Mouse (Mus musculus): ENCODE measurements around the gene Sept1. TPM values are rescaled to one million over a fixed set of nuclear protein-coding genes. Genes with fewer than 3 reads are reported as not detected.
"Not testable (repeated sequence)": the region's sequence is repeated elsewhere in the genome, so short reads cannot be mapped to it uniquely, and the experiment has no call there.

The Sept1 gene
- polyA plus RNA-seq, 1 experiment from 2014 or later, result 15.8 TPM

DNA sequence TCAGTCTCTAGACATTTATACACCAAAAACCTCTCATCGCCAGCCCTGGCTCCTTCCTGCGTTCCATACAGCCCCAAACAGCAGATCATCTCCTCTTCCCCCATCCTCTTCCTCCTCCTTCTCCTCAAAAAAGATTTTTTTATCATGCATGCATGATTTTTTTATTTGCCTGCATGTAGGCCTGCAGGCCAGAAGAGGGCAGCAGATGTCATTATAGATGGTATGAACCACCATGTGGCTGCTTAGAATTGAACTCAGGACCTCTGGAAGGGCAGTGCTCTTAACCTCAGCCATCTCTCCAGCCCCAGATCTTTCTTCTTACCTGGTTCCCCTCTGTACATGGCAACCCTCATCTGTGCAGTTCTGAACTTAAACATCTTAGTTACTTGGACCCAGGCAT, 19.5 kb upstream of the Sept1 start:
- Histone ChIP-seq H3K27ac (replicated peaks) (no peak overlapping the region), H3K4me3 (replicated peaks) (no peak overlapping the region), H3K36me3 (peaks cover 13% of the 10 kb centered on the region), H3K9me3 (replicated peaks) (no peaks in the 10 kb centered on the region), H3K9ac (replicated peaks) (no peak overlapping the region), H3K4me1 (peaks cover 22% of the 10 kb centered on the region), H3K4me2 (no peak overlapping the region), H3K27me3 (replicated peaks) (no peaks in the 10 kb centered on the region)
- ATAC-seq (ENCODE audit: low FRiP score), result no peak
- 92% methylated on average over 2 of the region's 2 CpGs for WGBS

DNA sequence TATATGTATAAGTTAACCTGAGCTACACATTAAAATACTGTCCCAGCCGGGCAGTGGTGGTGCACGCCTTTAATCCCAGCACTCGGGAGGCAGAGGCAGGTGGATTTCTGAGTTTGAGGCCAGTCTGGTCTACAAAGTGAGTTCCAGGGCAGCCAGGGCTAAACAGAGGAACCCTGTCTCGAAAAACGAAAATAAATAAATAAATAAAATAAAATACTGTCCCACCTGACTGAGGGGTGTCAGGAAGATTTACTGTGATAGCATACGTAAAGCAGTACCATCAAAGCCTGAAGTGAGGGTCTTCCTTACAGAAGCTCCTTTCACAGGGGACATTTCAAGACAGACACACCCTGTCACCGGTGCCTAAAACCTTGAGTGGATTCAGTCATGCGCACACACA, 17.6 kb upstream of the Sept1 start:
- H3K4me3 ChIP-seq (replicated peaks); H3K27me3 ChIP-seq (replicated peaks); H3K4me2 ChIP-seq; H3K9ac ChIP-seq (replicated peaks); H3K9me3 ChIP-seq (replicated peaks); H3K27ac ChIP-seq (replicated peaks); ATAC-seq (ENCODE audit: low FRiP score): not testable (repeated sequence)
- 93% methylated on average over 8 of the region's 8 CpGs for WGBS
- H3K4me1 ChIP-seq, result peaks cover 39% of the 10 kb centered on the region
- peaks cover 18% of the 10 kb centered on the region for H3K36me3 ChIP-seq

DNA sequence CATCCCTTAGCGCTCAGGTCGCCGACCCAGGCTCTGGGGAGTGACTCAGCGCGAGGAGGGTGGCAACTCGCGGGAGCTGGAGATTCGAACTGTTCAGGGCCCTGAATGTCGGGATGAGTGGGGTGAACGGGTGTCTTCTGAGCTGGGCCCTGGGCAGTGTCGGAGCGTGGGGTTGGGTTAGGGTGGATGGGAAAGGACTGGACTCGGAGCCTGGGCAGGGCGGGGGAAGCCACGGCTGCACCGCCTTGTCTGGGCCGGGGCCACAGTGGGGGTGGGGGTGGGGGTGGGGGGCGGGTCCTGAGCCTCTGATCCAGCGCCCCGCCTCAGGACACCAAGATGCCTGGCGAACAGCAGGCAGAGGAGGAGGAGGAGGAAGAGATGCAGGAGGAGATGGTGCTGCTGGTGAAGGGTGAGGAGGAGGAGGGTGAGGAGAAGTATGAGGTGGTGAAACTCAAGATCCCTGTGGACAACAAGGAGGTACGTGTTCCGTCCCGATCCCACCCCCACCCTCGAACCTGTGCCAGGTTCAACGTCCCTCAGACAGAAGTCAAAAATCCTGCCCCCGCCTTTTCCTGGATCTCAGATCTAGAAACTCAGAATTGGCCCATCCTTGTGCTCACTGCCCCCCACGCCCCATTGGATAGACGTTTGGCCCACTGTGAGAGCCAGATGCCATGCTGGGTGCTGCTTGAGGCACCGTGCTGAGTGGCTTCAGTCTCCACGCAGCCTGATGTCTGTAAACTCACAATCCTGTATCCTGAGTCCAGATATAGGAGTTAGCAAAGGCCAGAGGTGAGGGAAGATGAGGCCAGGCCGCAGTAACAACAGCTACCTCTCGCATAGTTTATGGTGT, 12.0 kb upstream of the Sept1 start:
- 10% methylated on average over 32 of the region's 33 CpGs for WGBS
- peak overlapping the region; percentile 91 for H3K27ac ChIP-seq (replicated peaks)
- peaks cover 17% of the 10 kb centered on the region for H3K36me3 ChIP-seq
- H3K9me3 ChIP-seq (replicated peaks), result no peaks in the 10 kb centered on the region
- peak overlapping the region; percentile 85 for H3K4me2 ChIP-seq
- ATAC-seq (ENCODE audit: low FRiP score), result peak; percentile 57
- peak overlapping the region; percentile 89 for H3K4me3 ChIP-seq (replicated peaks)
- H3K9ac ChIP-seq (replicated peaks), result peak overlapping the region; percentile 98
- H3K27me3 ChIP-seq (replicated peaks), result no peaks in the 10 kb centered on the region
- H3K4me1 ChIP-seq, result peaks cover 34% of the 10 kb centered on the region

DNA sequence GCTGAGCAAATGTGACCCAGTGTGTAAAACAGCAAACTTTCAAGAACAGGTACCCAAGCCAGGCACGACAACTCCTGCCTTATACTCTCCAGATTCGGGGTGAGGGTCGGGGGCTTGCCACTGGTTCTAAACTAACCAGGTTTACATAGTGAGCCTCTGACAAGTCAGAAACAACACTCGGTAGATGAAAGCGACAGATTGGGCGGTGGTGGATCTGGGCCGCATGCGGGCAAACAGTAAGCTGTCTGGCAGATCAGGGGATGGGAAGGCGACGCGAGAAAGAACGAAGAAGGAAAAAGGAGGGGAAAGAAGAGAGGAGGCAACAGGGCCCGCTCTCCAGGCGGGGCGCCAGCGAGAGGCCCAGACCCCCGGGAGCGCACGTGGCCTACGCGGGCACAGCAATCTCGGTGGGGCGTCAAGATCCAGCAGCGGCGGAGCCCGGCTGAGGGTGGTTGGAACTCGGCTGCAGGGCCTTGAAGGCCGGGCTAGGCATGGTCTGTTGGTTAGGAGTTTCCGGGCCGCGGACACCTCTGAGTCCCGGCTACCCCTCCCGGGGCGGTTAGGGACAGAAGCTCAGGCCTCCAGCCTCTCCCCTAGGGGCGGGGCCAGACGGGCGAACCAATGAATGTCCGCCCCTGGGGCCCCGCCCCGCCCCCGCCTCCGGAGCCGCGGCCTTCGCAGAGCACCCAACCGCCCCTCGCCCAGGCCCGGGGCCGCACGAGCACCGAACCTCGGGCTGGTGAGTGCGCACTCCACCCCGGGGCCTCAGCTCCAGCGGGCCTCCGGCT, 11.1 kb upstream of the Sept1 start, which contains the start of gene Zfp771:
Zfp771 (plus strand) TSS at position 405 of the 788 bp plus-strand sequence.
- Histone ChIP-seq H3K4me3 (replicated peaks) (peak within 1 kb of the TSS; percentile 89), H3K27me3 (replicated peaks) (no peaks in the 10 kb centered on the region), H3K36me3 (peaks cover 9% of the 10 kb centered on the region; the same call in 1 of the 2 replicates), H3K27ac (replicated peaks) (peak within 1 kb of the TSS; percentile 91), H3K9ac (replicated peaks) (peak within 1 kb of the TSS; percentile 98), H3K4me1 (peaks cover 34% of the 10 kb centered on the region), H3K9me3 (replicated peaks) (no peaks in the 10 kb centered on the region), H3K4me2 (peak within 1 kb of the TSS; percentile 85)
- under 1% methylated on average over 53 of the region's 56 CpGs for WGBS
- peak; percentile 96 for ATAC-seq (ENCODE audit: low FRiP score)

DNA sequence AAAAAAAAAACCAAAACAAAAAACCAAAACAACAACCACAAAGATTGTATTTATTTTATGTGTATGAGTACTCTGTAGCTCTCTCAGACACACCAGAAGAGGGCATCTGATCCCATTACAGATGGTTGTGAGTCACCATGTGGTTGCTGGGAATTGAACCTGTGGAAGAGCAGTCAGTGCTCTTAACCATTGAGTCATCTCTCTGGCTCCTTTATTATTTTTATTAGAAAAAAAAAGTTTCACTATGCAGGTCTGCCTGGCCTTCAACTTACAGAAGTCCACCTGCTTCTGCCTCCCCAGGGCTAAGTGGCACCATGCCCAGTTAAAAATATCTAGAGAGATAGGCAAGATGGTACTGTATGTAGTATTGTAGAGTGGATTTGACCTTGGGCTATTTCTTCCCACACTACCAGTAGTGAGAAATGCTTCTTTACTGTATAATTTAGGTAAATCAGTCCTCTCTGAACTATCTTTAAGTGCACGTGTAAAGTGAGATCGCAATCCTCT, 10.5 kb upstream of the Sept1 start:
- Histone ChIP-seq H3K4me2 (peak overlapping the region; percentile 85), H3K9me3 (replicated peaks) (no peaks in the 10 kb centered on the region), H3K27me3 (replicated peaks) (no peaks in the 10 kb centered on the region), H3K36me3 (peaks cover 13% of the 10 kb centered on the region), H3K9ac (replicated peaks) (peak overlapping the region; percentile 98; the same call in 1 of the 2 replicates), H3K4me1 (peaks cover 34% of the 10 kb centered on the region), H3K27ac (replicated peaks) (peak overlapping the region; percentile 91), H3K4me3 (replicated peaks) (peak overlapping the region; percentile 89)
- ATAC-seq (ENCODE audit: low FRiP score), result no peak
- 43% methylated on average over 2 of the region's 2 CpGs for WGBS

DNA sequence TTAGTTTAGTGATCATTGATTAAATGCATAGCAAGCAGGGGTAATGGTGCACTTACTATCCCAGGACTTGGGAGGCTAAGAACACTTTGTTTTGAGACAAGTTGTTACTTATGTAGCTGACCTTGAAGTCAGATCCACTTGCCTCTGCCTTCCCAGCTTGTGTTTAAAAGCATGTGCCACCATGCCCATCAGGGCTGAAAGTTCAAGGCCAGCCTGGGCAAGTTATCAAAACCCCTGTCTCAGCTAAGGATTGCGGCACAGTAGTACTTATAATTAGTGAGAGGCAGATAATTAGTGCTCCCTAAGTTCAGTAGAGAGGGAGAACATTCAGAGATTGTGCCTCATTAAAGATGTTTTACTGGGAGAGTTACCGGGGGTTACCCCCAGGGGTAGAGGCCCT, 1.8 kb upstream of the Sept1 start:
- Histone ChIP-seq H3K27ac (replicated peaks) (no peak overlapping the region), H3K4me3 (replicated peaks) (no peak overlapping the region), H3K9ac (replicated peaks) (no peak overlapping the region), H3K4me2 (peak overlapping the region; percentile 71; the same call in 1 of the 2 replicates), H3K9me3 (replicated peaks) (no peaks in the 10 kb centered on the region), H3K36me3 (peaks cover 39% of the 10 kb centered on the region), H3K4me1 (peaks cover 43% of the 10 kb centered on the region), H3K27me3 (replicated peaks) (no peaks in the 10 kb centered on the region)
- ATAC-seq (ENCODE audit: low FRiP score), result no peak
- 84% methylated on average over 2 of the region's 2 CpGs for WGBS

DNA sequence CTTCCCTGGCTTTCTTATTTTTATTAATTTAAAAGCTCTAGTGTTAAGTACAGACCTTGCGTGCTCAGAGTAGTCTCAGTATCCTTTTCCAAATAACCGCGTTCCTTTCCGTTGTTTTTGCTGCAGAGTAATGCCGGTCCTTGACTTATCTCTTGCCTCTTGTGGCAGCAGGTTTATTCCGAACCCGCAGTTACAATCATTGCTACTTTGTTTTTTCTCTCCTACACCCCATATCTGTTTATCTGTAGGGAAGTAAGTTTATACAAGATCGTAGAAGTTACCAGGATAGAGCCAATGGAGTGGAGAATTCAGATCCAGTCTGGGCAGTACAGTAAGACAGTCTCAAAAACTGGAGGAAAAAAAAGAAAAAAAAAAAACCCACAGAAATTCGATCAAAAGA, 835 bp upstream of the Sept1 start:
- Histone ChIP-seq H3K4me3 (replicated peaks) (peak overlapping the region; percentile 99), H3K9ac (replicated peaks) (peak overlapping the region; percentile 98), H3K27me3 (replicated peaks) (no peaks in the 10 kb centered on the region), H3K4me2 (peak overlapping the region; percentile 71), H3K27ac (replicated peaks) (peak overlapping the region; percentile 97), H3K36me3 (peaks cover 38% of the 10 kb centered on the region), H3K9me3 (replicated peaks) (no peaks in the 10 kb centered on the region), H3K4me1 (peaks cover 48% of the 10 kb centered on the region)
- no peak for ATAC-seq (ENCODE audit: low FRiP score)
- 4% methylated on average over 9 of the region's 9 CpGs for WGBS

DNA sequence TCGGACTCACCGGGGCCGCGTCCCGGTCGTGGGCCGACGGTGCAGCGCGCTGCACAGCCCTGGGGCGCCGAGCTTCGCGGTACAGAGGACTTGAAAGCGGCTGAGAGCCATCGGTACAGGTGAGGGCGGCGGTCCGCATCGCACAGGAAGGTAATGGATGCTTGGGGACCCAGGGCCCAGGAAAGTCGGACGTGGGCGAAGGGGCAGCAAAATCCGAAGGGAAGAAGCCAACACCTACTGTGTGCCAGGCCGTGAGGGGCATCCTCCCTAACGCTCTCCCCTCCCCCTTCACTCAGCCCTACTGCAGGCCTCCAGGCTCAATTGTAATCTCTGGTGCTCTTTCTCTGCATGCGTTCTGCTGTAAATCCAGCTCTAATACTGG, 429 bp upstream of the Sept1 start:
- H3K4me1 ChIP-seq, result peaks cover 48% of the 10 kb centered on the region
- peak; percentile 46 for ATAC-seq (ENCODE audit: low FRiP score)
- peak overlapping the region; percentile 98 for H3K9ac ChIP-seq (replicated peaks)
- whole genome bisulfite sequencing, result under 1% methylated on average over 27 of the region's 27 CpGs
- H3K27ac ChIP-seq (replicated peaks), result peak overlapping the region; percentile 97
- peak overlapping the region; percentile 99 for H3K4me3 ChIP-seq (replicated peaks)
- H3K4me2 ChIP-seq, result peak overlapping the region; percentile 71
- no peaks in the 10 kb centered on the region for H3K9me3 ChIP-seq (replicated peaks)
- H3K36me3 ChIP-seq, result peaks cover 34% of the 10 kb centered on the region
- no peaks in the 10 kb centered on the region for H3K27me3 ChIP-seq (replicated peaks)

DNA sequence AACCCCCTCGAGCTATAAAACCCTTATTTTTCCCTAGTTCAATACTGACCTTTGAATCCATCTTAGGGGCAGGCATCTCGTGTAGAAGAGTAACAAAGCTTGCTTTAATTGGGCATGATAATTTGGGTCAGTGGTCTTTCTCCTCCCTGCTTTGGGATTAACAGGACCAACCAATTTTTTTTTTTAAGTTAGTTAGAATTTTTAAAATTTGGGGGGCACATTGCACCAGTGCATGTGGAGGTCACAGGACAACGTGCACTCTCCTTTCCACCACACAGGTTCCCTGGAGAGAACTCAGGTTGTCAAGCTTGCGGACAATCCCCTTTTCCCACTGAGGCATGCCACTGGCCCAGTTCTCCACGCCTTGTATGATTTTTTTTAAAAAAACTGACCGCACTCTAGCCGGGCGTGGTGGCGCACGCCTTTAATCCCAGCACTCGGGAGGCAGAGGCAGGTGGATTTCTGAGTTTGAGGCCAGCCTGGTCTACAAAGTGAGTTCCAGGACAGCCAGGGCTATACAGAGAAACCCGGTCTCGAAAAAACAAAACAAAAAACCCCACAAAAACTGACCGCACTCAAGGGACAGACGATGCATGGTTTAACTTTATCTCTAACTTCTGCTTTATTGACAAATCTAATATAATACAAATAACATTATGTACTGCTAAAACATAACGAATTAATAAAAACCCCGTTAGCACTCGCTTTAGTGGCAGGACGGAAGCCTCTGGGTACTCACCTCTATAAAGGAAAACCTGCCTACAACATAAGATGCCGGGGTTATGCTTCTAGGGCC, 906 bp downstream of the Sept1 start:
- Histone ChIP-seq H3K27ac (replicated peaks) (peak overlapping the region; percentile 97), H3K27me3 (replicated peaks) (no peaks in the 10 kb centered on the region), H3K36me3 (peaks cover 20% of the 10 kb centered on the region), H3K4me1 (peaks cover 44% of the 10 kb centered on the region), H3K9ac (replicated peaks) (peak overlapping the region; percentile 98), H3K4me3 (replicated peaks) (peak overlapping the region; percentile 99), H3K4me2 (peak overlapping the region; percentile 71), H3K9me3 (replicated peaks) (no peaks in the 10 kb centered on the region)
- 6% methylated on average over 20 of the region's 20 CpGs for WGBS
- peak; percentile 26; the same call in 1 of the 2 replicates for ATAC-seq (ENCODE audit: low FRiP score)

DNA sequence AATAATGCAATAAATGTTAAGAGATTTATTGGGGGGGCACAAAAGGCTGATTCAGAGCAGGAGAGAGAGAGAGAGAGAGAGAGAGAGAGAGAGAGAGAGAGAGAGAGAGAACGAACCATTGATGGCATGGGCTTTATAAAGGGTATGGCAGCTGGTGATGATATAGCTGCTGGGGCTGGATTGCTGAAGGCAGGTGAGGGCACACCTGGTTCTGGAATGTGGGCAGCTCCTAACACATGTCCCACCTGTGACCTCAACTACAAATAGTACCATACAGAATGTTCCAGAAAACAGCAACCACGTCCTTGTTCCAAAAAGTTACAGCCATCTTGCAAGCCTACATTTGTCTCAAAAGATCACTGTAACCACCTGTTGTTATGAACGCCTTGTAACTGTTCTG, 1.6 kb downstream of the Sept1 start:
- H3K36me3 ChIP-seq, result peaks cover 14% of the 10 kb centered on the region
- peak overlapping the region; percentile 71 for H3K4me2 ChIP-seq
- no peaks in the 10 kb centered on the region for H3K27me3 ChIP-seq (replicated peaks)
- WGBS, result 50% methylated on average over 3 of the region's 3 CpGs
- peak overlapping the region; percentile 98; the same call in 1 of the 2 replicates for H3K9ac ChIP-seq (replicated peaks)
- no peak for ATAC-seq (ENCODE audit: low FRiP score)
- no peaks in the 10 kb centered on the region for H3K9me3 ChIP-seq (replicated peaks)
- 0 out of 2 replicates have a peak overlapping the region, but pooled peaks have one; percentile 97 for H3K27ac ChIP-seq (replicated peaks)
- H3K4me3 ChIP-seq (replicated peaks), result peak overlapping the region; percentile 99
- H3K4me1 ChIP-seq, result peaks cover 42% of the 10 kb centered on the region

Measured in neural tube, embryonic 15.5 days (tissue).